Mouse (Mus musculus) cerebellum, adult (tissue): Measurements from ENCODE around the gene Polr2b.

Source experiments
- ATAC-seq: cut with Nextera tagmentation; 2 replicates; pipeline ENCODE4 v1.9.2; 2017; ENCODE audit warnings: mild to moderate bottlenecking, moderate library complexity, mixed read lengths; ENCODE audit not compliant: insufficient number of reproducible peaks, low FRiP score, low TSS enrichment

Polr2b gene

DNA sequence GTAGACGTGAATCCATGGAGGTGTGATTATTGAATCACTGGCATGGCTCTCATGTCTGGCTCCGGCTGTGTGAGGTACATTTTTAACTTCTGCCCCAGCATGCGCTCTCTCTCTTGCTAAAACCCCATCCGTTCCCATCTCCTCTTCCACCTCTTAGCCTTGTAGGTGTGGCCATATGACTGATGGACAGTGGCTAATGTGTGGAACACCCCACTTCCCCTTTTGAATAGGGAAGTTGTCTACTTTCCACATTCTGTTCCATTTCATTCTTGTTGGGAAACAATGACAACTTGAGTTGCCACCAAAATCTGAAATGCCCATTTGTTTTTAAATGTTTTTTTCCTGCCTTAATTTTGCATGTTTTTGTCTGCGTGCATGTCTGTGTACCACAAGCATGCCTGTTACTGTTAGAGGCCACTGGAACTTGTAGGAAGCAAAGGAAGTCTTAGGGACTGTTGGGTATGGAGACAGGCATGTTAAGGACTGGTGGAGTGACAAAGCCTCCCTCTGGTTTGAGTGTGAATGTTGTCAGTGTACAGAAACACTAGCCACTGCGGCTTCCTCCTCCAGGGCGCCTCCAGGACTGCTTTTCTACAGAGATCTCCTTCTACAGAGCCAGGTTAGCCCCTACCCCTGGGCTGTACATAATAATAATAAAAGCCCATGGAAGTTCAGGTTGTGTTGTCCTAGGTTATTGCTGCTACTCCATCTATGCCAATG is 17.0 kb upstream of the Polr2b start:
- ATAC-seq: no peak

DNA sequence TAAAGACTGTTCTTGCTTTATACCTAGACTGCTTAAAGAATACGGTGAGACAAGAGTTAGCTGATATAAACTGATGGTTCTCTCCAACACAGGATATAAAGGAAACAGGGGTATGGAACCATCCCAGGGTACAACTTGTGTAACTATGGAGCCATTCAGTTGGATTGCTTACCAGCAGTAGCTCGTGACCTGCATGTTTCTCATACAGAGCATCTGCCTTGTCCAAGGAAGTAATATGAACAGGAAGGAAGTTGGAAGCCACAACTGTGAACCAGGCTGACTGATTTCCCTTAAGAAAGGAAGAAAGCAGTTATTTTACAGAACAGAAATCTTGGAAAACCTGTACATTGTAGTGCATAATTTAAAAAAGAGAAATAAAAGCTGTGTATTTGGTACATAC is 10.5 kb upstream of the Polr2b start:
- ATAC-seq: no peak

DNA sequence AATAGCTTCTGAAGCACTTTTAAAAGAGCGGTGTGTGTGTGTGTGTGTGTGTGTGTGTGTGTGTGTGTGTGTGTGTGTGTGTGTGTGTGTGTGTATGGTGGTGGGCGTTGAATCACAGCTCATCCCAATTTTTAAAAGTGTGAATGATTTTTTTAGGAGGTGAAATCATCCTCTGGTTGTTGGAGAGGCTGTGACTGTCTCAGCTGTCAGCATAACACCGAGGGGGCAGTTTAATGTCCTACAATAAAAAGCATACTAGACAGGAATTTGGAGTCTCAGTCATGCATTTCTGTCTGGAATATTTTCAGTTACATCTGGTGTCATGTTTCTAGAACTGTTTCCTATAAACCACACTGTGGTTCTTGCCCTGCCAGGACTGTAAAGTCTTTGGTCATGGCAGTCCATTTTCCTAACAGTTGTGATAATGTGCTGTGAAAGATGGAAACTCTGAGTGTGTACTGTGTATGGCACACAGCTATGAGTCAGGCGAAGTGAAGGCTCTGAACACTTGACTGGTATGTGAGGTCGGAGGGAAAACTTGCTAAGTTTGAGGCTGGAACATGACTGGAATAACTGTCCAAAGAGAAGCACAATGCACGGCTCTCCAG is 8.5 kb upstream of the Polr2b start:
- no peak for ATAC-seq

DNA sequence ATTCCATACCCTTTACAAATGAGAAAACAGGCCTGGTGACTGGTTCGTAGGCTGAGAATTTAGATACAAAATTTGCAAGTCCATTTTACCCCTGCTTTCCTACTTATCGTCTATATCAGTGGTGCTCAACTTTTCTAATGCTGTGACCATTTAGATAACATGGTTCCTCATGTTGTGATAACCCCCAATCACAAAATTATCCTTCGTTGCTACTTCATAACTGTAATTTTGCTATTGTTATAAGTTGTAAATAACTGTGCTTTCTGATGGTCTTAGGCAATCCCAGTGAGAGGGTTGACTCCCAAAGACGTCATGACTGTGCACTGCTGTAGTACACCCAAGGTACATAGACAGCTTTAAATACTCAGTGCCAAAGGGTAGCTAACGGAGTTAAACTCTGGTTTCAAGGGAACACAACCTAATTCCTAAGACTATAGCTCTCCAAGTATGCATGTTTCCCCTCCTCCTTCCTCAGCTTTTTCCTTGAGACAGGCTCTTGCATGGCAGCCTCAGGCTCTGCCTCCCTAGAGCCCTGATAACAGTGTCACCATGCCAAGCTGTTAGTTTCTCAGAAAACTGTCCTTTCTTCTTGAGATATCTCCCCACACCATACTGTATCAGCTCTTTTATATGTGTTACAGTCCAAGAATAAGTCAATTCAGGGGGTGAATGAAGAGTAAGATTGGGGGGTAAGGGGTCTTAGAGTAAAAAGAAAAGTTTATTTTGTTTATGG is 2.0 kb upstream of the Polr2b start:
- ATAC-seq: no peak

DNA sequence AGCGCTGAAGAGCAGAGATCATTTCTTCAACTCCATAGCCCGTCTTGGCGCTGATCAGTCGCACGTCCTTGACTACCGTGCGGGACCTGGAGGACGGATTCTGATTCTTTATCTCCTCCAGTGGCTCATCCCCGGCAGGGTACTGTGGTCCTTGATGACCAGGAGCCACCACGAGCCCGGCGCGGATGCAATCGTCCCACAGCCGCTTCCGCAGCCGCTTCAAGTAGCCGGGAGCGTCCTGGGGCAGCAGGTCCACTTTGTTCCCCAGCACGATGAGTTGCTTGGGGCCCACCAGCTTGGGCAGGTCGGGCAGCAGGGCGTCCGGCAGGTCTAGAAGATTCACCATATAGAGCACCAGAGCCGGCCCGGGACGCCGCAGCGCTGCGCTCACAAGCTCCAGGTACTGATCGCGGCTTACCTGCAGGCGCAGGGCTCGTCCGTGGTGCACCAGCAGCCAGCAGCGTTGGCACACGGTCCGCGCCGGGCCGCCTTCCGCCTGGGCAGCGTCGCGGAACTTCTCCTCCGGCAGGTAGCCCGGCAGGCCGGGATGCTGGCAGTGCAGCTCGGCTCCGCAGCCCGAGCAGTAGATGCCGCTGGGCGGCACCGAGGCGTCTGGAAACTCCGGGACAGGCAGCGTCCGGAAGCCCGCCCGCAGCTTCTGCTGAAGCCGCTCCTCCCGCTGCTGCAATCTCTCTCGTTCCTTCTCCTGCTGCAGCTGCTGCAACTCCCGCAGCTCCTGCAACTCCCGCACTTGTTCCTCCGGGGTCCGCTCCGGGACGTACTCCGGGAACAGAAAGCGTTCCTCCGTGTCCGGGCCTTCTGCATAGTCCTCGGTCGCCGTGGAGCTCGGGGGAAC is 668 bp upstream of the Polr2b start:
- ATAC-seq: peak; percentile 17; the same call in 1 of the 2 replicates

DNA sequence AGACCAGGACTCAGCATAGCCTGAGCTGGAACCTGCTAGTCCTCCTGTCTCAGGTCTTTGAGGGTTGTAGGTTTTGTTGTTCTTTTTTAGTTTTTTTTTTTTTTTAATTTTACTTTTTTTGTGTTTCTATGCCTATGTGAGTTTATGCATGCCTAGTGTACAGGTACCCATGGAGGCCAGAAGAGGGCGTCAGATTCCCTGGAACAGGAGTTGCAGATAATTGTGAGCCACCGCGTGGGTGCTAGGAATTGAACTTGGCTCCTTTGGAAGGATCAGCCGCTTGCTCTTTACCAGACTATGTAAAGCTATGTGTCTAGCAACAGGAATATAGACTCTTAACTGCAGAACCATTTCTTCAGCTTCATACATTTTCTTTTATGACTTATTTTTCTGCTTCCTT is 4.3 kb downstream of the Polr2b start:
- no peak for ATAC-seq

DNA sequence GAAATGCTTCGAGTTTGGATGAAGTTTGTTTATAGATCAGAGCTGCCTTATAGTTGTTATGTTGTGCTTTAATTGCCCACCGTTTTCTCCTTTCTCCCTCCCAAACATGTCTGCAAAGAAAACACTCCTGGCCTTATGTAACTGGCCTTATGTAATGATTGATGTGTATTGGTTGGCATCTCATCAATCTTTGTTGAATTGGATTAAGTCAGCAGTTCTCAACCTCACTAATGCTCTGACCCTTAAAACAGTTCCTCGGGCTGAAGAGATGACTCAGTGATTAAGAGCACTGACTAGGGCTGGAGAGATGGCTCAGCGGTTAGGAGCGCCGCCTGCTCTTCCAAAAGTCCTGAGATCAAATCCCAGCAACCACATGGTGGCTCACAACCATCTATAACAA is 5.0 kb downstream of the Polr2b start:
- no peak for ATAC-seq

DNA sequence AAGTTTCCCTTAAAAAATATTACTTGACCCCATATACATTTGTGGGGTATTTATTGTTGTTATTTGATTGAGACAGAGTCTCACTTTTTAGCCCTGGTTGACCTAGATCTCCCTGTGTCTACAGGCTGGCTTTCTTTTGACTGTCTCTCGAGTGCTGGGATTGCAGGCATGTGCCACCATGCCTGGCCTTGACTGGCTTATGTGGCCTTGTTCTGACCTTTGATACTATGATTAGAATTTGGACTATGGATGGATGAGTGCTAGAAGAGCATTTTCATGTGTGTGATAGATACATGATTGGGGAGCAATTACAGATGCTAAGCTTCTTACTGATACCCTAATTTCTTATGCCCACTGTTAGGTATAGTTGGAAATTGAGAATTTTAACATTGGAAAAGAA is 15.0 kb downstream of the Polr2b start:
- no peak for ATAC-seq

DNA sequence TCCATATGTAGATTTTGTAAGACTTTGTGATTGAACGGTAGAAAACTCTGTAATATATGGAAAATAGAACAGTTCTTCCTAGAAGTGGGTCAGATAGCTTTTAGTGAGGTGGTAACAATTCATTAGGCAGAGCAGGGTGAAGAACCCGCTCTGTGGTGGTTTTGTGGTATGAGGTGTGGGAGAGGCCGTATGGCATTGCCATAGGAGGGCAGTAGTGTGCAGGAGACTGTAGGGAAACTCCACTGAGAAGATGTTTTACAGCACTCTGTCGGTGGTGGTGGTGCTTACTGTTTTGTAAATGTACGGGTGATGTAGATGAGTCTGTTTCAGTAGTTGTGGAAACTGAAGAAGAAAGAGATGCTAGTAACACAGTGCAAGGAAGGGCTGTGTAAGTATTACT is 20.2 kb downstream of the Polr2b start:
- no peak for ATAC-seq

DNA sequence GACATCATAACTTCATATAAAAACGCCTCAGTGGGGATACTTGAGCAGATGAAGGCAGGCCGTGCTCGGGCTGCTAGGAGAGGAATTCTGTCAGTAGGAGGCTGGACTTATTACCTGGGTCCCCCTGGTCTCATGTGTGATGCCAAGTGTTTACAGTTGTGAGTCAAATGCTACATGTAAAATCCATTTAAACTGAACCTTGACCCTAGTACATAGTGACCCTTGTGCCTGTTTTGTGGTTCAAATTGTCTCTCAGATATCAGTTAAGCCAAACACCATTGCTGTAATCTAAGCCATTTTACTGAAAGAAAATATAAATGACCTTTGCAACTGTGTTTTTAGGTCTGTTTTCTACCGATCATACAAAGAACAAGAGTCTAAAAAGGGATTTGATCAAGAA is 30.1 kb downstream of the Polr2b start:
- ATAC-seq: no peak

DNA sequence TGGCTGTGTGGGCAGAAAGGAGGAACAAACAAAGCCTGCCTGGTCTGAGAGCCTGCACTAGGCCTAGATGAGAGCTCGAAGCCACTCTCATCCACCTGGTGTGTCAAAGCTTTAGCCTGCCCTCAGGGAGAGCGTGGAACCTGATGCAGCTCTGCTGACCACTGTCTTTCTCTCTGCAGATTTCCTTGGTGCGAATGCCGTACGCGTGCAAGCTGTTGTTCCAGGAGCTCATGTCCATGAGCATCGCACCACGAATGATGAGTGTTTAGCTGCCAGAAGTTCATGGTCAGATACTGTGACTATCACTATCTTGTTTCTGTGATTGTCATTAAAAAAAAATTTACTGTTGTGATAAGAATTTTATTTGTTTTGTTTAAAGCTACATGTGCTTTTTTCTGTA is 39.0 kb downstream of the Polr2b start:
- ATAC-seq: no peak

DNA sequence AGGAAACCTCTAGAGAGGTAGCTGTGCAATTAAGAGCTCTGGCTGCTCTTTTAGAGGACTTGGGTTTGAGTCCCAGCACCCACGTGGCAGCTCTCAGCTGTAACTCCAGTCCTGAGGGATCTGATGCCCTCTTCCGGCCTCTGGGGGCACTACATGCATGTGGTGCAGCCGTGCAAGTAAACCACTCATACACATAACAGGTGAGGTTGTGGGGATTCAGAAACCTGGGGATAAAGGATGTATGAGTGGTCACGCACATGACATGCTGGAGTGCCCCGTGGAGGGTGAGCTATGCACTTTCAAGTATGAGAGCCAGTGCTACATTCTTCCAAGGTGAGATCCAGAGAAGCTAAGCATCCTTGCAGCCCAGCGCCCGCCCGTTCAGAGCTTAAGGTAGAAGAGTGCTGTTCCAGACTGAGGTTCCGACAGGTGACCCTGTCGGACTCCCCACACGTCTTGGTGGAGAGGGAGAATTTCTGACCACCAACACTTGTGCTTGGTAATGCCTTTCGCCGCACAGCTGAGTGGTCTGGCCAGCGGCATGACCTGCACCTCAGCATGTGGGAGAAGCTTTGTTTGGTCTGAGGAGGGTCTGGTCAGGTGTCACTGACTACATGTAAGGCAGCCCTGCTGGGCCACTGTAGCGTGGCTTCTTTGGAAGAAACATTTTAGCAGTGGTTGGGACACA is 40.2 kb downstream of the Polr2b start:
- ATAC-seq: no peak

DNA sequence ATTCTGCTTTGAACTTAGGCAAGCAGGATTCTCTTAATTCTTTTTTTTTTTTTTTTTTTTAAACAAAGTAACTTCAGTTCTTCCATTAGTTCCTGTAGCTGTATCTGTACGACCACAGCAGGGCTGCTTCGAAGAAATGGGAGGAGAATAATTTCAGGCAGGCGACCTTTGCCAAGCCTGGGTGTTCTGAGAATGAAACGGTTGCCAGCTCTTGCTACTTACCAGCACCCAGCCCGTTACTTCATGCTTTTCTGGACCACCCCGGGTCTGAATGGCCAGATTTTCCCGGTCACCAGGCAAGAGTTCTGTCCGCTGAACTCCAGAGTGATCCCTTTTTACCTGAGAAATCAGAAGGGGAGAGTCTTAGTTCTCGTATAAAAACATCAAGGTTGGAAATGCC is 41.7 kb downstream of the Polr2b start:
- ATAC-seq: no peak

DNA sequence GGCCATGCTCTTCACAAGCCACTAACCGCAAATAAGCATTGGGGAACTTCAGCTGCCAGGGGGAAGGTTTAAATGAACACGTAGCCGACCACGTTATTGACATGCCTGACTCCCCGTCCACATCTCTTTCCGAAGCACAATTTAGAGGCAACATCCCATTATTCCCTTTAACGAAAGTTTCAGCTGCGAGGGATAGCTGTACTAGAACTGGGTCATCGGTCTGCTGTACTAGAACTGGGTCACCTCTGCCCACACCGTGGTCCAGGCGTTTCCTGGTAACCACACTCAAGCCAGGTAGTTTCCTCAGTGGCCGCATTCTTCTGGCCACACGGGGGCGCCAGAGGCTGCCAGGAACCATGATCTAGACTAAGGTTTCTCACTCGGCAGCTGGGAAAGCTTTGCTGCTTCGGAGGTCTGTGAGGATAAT is 44.4 kb downstream of the Polr2b start:
- peak; percentile 91 for ATAC-seq

DNA sequence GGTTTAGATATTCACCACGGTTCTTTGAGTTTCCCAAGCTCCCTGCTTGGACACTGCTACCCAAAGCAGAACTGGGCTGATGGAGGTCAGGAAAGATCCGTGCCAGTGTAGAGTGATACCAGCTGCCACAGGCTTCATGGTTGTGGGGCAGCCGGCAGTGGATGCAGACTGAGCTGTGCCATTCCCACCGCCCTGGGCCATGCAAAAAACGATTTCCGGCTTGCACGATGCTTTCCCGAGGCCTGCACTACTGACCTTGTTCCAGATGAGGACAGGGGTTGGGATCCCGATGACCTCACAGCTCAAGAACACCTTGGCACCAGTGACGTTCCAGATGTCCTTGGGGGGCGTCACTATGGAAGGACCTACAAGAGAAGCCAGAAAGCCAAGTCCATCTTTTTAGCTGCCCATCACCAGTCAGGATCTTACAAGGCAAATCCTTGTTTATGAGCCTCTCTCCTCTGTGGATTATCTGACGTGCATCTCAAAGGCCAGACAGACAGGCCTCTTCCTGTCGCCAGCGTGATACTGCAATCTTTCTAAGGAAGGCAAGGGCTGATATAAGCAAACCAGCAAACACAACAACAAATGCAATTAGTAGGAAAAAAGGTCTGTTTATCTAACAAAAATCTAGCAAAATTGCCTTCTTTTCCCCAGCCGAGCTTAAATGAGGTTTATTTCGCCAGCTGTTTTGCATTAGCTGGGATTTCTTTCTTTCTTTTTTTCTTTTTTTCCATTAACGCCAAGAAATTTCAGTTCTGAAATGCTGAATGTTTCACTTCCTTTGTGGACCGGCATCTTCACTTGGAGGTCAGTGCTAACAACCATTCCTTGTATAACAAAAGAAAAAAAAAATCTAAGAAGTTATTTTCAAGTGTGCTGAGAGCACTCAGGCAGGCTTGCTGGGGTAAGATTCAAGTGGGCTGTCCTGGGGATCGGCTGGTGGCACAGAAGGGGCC is 45.6 kb downstream of the Polr2b start:
- no peak for ATAC-seq

DNA sequence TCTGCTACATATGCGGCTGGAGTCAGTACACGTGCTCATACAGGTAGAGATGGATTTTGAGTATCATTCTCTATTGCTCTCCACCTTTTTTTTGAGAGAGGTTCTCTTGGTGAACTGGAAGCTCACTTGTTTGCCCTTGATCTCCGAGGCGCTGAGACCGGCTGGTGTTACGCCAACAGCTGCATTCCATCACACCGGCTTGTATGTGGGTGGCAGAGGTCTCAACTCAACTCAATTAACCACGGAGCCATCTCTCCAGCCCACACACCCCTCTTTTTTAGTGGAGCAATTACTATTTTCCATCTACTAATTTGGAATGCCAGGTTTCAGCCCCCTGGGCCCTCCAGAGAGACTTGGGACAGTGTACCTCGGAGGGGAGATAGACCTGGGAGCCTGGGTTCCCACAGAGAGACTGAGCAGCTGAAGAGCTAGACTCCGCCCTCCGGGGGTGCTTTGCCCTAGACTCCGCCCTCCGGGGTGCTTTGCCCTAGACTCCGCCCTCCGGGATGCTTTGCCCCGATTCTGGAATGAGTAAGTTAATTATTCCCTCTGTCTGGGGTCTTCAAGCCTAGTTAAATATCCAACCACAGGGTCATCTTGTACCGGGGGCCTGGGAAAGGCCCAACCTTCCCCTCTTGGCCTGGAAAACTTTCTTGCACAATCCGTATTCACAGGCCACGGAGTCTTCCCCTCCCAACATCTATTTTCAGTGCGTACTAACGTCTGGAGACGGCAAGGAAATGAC is 47.6 kb downstream of the Polr2b start:
- ATAC-seq: no peak

DNA sequence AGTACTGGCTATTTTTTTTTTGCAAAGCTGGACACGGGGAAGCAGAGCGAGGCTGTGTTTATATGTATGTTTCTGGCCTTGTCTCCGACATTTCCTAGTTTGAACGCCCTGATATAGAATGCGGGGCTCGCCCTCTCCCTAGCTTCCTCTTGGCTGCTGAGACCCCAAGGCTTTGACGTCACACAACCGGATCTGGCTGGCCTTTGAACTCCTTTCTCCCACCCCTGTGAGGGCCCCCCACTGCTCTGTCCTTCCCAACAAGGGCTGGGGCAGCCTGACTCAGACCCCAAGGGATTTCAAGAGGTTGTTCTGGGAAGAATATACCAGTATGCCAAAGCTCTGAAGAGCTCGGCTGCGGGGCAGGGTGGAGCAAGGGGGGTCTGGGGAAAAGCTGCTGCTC is 48.4 kb downstream of the Polr2b start:
- ATAC-seq: no peak

DNA sequence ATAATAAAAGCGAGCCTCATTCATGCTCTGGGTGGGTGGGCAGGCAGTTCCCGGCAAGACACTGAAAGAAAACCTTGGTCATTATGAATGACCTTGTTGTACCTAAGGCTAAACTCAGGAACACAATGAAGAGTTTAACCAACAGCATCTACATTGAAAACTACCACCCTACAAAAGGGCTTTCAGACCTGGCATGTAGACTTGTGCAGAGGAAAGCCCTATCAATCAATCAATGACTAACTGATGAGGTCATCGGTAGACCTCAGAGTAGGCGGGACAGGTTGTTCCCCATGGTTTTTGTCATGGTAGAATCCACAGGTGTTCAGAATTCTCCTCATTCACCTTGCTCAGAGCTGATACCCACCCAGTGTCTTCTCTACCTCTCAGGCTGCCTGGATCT is 50.0 kb downstream of the Polr2b start:
- ATAC-seq: no peak
